Mouse (Mus musculus): ENCODE measurements at regions not wholly inside any gene's neighbourhood (a gene's known extent, or its start where the extent isn't known, plus 50 kb on each side); places are given as distances from the start of the nearest gene placed in this dataset.
A peak's percentile ranks its signal among the peaks of the same experiment; 100 is the strongest.
"Not testable (repeated sequence)": the region's sequence is repeated elsewhere in the genome, so short reads cannot be mapped to it uniquely, and the experiment has no call there.

DNA sequence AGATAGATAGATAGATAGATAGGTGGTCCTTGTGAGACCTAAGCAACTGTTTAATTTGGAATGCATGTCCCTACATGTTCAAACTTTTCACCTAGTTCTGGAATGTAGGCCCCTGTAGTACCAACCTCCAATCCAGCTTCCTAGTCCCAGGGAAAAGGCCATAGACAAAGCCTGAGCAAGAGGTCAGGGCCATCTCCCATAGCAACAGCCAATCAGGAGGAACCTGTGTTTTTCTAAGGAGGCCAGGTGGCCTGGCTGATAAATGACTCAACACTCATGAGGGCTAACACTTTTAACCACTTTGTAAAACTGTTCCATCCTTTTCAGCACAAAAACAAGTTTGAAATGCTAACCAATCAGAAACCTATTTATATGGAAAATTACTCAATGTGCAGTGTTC, 184.2 kb upstream of the 4930452B06Rik start:
- peaks cover 0 to 21% of the 10 kb centered on the region in 2 experiments; a peak in 2 of 4 replicates for H3K4me1 ChIP-seq (ENCODE audit: control insufficient read depth in 1 of 2, insufficient read depth in 2 of 2)
- H3K79me2 ChIP-seq (replicated peaks; ENCODE audit: control insufficient read depth, extremely low read depth, insufficient read depth, poor library complexity, severe bottlenecking), result no peaks in the 10 kb centered on the region
- no peak overlapping the region for H3K27ac ChIP-seq (ENCODE audit: insufficient read depth, low read depth)
- H3K9ac ChIP-seq (ENCODE audit: insufficient read depth, low read depth), result no peak overlapping the region
- H3K4me2 ChIP-seq (ENCODE audit: insufficient read depth, low read depth, poor library complexity, severe bottlenecking), result no peak overlapping the region
- no peak overlapping the region for H3K4me3 ChIP-seq (replicated peaks in 1 of 3; ENCODE audit: low read depth in 2 of 3, low read length in 2 of 3, poor library complexity in 1 of 3)
- H3K36me3 ChIP-seq (replicated peaks in 1 of 2; ENCODE audit: control insufficient read depth in 1 of 2, insufficient read depth in 1 of 2, low read length in 1 of 2), result no peaks in the 10 kb centered on the region
- in situ Hi-C loops (cut with MboI; ENCODE audit: low pct_ligation_motif_present, low pct_unique_long_range_greater_than_20kb, low sequenced_read_pairs) (no loop called here), dilution Hi-C loops (cut with MboI; ENCODE audit: extremely low pct_ligation_motif_present, extremely low pct_unique_long_range_greater_than_20kb, low sequenced_read_pairs) (no loop called here)
- H3K9me3 ChIP-seq (replicated peaks; ENCODE audit: low read length), result peaks cover 1% of the 10 kb centered on the region
- DNase-seq (ENCODE audit: extremely low read depth), result peak; percentile 41
- no peaks in the 10 kb centered on the region for H3K27me3 ChIP-seq (replicated peaks)
- no peak for TF ChIP-seq ZNF384 (IDR thresholded peaks at IDR 0.05; ENCODE audit: low read depth, low read length)
- no peak for TF ChIP-seq USF2 (conservative IDR thresholded peaks at IDR 0.05; ENCODE audit: low read depth, low read length)
- TF ChIP-seq POLR2A (IDR thresholded peaks at IDR 0.05; ENCODE audit: low read depth, low read length), result no peak
- TF ChIP-seq NELFE (IDR thresholded peaks at IDR 0.05; ENCODE audit: low read depth, low read length), result no peak
- no peak for TF ChIP-seq IRF4 (IDR thresholded peaks at IDR 0.05; ENCODE audit: low read depth, low read length)
- no peak for TF ChIP-seq MAX (IDR thresholded peaks at IDR 0.05; ENCODE audit: low read length)
- TF ChIP-seq TCF12 (IDR thresholded peaks at IDR 0.05; ENCODE audit: low read depth, low read length), result no peak
- no peak for TF ChIP-seq ZC3H11A (IDR thresholded peaks at IDR 0.05; ENCODE audit: low read depth, low read length)
- no peak for TF ChIP-seq CTCF (conservative IDR thresholded peaks at IDR 0.05 in 1 of 2, IDR thresholded peaks at IDR 0.05 in 1 of 2; ENCODE audit: low read depth in 2 of 2, low read length in 2 of 2)
- TF ChIP-seq MYC (IDR thresholded peaks at IDR 0.05; ENCODE audit: low read depth, low read length), result no peak

DNA sequence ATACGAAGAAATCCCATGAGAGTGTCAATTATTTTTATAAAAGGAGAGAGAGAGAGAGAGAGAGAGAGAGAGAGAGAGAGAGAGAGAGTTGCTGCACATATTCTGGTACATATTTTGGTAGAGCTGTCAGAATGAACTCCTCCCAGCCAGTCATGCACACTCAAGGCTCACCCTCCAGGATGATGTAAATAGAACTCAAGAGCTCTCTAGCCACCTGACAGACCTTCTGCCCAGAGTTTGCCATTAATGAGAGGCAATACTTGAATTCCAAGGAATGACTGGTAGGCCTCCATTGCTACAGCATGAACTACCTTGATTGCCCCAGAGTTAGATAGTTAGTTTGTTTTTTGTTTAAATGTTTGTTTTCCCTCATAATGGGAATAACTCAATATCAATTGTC, 167.5 kb upstream of the 4930452B06Rik start:
- Histone ChIP-seq H3K79me2 (replicated peaks; ENCODE audit: control insufficient read depth, extremely low read depth, insufficient read depth, poor library complexity, severe bottlenecking) (no peaks in the 10 kb centered on the region), H3K4me3 (replicated peaks in 1 of 3; ENCODE audit: low read depth in 2 of 3, low read length in 2 of 3, poor library complexity in 1 of 3) (no peak overlapping the region), H3K9me3 (replicated peaks; ENCODE audit: low read length) (no peaks in the 10 kb centered on the region), H3K4me2 (ENCODE audit: insufficient read depth, low read depth, poor library complexity, severe bottlenecking) (no peak overlapping the region), H3K9ac (ENCODE audit: insufficient read depth, low read depth) (no peak overlapping the region), H3K4me1 (ENCODE audit: control insufficient read depth in 1 of 2, insufficient read depth in 2 of 2) (no peaks in the 10 kb centered on the region), H3K27ac (ENCODE audit: insufficient read depth, low read depth) (no peak overlapping the region), H3K27me3 (replicated peaks) (no peaks in the 10 kb centered on the region), H3K36me3 (replicated peaks in 1 of 2; ENCODE audit: control insufficient read depth in 1 of 2, insufficient read depth in 1 of 2, low read length in 1 of 2) (no peaks in the 10 kb centered on the region)
- in situ Hi-C loops (cut with MboI; ENCODE audit: low pct_ligation_motif_present, low pct_unique_long_range_greater_than_20kb, low sequenced_read_pairs), result no loop called here
- DNase-seq (ENCODE audit: extremely low read depth), result no peak
- no peak for TF ChIP-seq UBTF (IDR thresholded peaks at IDR 0.05; ENCODE audit: low read depth, low read length)
- no peak for TF ChIP-seq GABPA (IDR thresholded peaks at IDR 0.05; ENCODE audit: insufficient replicate concordance, low read depth, low read length)
- TF ChIP-seq ELF1 (IDR thresholded peaks at IDR 0.05; ENCODE audit: low read depth, low read length), result no peak
- no peak for TF ChIP-seq PAX5 (IDR thresholded peaks at IDR 0.05; ENCODE audit: low read length)
- TF ChIP-seq ZC3H11A (IDR thresholded peaks at IDR 0.05; ENCODE audit: low read depth, low read length), result no peak
- no peak for TF ChIP-seq RCOR1 (conservative IDR thresholded peaks at IDR 0.05; ENCODE audit: low read depth, low read length)
- TF ChIP-seq MAX (IDR thresholded peaks at IDR 0.05; ENCODE audit: low read length), result no peak
- TF ChIP-seq MAFK (IDR thresholded peaks at IDR 0.05; ENCODE audit: insufficient replicate concordance, low read length), result no peak
- no peak for TF ChIP-seq JUND (conservative IDR thresholded peaks at IDR 0.05; ENCODE audit: low read depth, low read length)
- TF ChIP-seq KAT2A (IDR thresholded peaks at IDR 0.05; ENCODE audit: insufficient replicate concordance, low read length), result no peak
- TF ChIP-seq TCF12 (IDR thresholded peaks at IDR 0.05; ENCODE audit: low read depth, low read length), result no peak
- TF ChIP-seq MXI1 (IDR thresholded peaks at IDR 0.05; ENCODE audit: low read depth, low read length), result no peak
- TF ChIP-seq USF2 (conservative IDR thresholded peaks at IDR 0.05; ENCODE audit: low read depth, low read length), result no peak
- no peak for TF ChIP-seq POLR2AphosphoS2 (IDR thresholded peaks at IDR 0.05; ENCODE audit: low read depth, low read length)
- TF ChIP-seq NRF1 (IDR thresholded peaks at IDR 0.05; ENCODE audit: low read depth, low read length), result no peak
- no peak for TF ChIP-seq SIN3A (IDR thresholded peaks at IDR 0.05; ENCODE audit: low read length)
- no peak for TF ChIP-seq ZMIZ1 (IDR thresholded peaks at IDR 0.05; ENCODE audit: low read depth, low read length)
- no peak for TF ChIP-seq JUN (IDR thresholded peaks at IDR 0.05; ENCODE audit: insufficient read depth, low read depth, low read length)
- TF ChIP-seq BHLHE40 (IDR thresholded peaks at IDR 0.05; ENCODE audit: low read depth, low read length), result no peak
- dilution Hi-C loops (cut with MboI; ENCODE audit: extremely low pct_ligation_motif_present, extremely low pct_unique_long_range_greater_than_20kb, low sequenced_read_pairs), result no loop called here

DNA sequence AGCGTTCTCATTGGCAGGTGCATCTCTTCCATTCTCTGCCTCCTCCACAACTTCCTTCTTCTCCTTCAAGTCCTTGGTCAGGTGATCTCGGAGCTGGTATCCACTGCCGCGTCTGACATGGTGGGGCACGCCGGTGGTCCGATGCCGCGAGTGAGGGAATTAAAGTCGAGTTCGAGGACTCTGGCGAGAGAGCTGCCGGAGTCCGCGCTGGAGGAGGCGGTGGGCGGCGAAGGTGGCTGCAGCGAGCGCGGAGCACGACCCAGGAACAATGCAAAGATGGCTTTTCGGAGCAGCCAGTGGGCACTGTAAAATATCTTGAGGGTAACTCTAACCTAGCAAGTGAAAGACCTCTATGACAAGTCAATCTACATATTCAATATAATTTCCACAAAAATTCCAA, 134.2 kb upstream of the 4930452B06Rik start:
- dilution Hi-C loops (cut with MboI; ENCODE audit: extremely low pct_ligation_motif_present, extremely low pct_unique_long_range_greater_than_20kb, low sequenced_read_pairs), result not testable (repeated sequence)

More for the DNA sequence above, 134.2 kb upstream of the 4930452B06Rik start:
- H3K4me1 ChIP-seq (ENCODE audit: control insufficient read depth in 1 of 2, insufficient read depth in 2 of 2); in situ Hi-C loops (cut with MboI; ENCODE audit: low pct_ligation_motif_present, low pct_unique_long_range_greater_than_20kb, low sequenced_read_pairs); DNase-seq (ENCODE audit: extremely low read depth); H3K36me3 ChIP-seq (replicated peaks in 1 of 2; ENCODE audit: control insufficient read depth in 1 of 2, insufficient read depth in 1 of 2, low read length in 1 of 2); H3K9me3 ChIP-seq (replicated peaks; ENCODE audit: low read length); H3K9ac ChIP-seq (ENCODE audit: insufficient read depth, low read depth); H3K4me2 ChIP-seq (ENCODE audit: insufficient read depth, low read depth, poor library complexity, severe bottlenecking); H3K27me3 ChIP-seq (replicated peaks); H3K79me2 ChIP-seq (replicated peaks; ENCODE audit: control insufficient read depth, extremely low read depth, insufficient read depth, poor library complexity, severe bottlenecking); H3K4me3 ChIP-seq (replicated peaks in 1 of 3; ENCODE audit: low read depth in 2 of 3, low read length in 2 of 3, poor library complexity in 1 of 3); H3K27ac ChIP-seq (ENCODE audit: insufficient read depth, low read depth): not testable (repeated sequence)

Data from CH12.LX (cell line).